Mouse (Mus musculus): Measurements from ENCODE around the gene Kcnk13.

- TF ChIP-seq ZKSCAN1 (IDR thresholded peaks at IDR 0.05; ENCODE audit: borderline replicate concordance, low read depth, low read length) = no peak
- no peak for TF ChIP-seq ETS1 (conservative IDR thresholded peaks at IDR 0.05; ENCODE audit: low read depth, low read length)
- no peak for TF ChIP-seq ZNF384 (IDR thresholded peaks at IDR 0.05; ENCODE audit: low read depth, low read length)
- no peak for TF ChIP-seq KAT2A (IDR thresholded peaks at IDR 0.05; ENCODE audit: insufficient replicate concordance, low read length)
- TF ChIP-seq CTCF (conservative IDR thresholded peaks at IDR 0.05 in 1 of 2, IDR thresholded peaks at IDR 0.05 in 1 of 2; ENCODE audit: low read depth in 2 of 2, low read length in 2 of 2) = no peak
- TF ChIP-seq POLR2A (IDR thresholded peaks at IDR 0.05; ENCODE audit: low read depth, low read length) = no peak
- no peak for TF ChIP-seq SMC3 (IDR thresholded peaks at IDR 0.05; ENCODE audit: low read depth, low read length)
- TF ChIP-seq ZC3H11A (IDR thresholded peaks at IDR 0.05; ENCODE audit: low read depth, low read length) = no peak
- no peak for TF ChIP-seq MAFK (IDR thresholded peaks at IDR 0.05; ENCODE audit: insufficient replicate concordance, low read length)
- no peak for TF ChIP-seq NELFE (IDR thresholded peaks at IDR 0.05; ENCODE audit: low read depth, low read length)
- TF ChIP-seq MYC (IDR thresholded peaks at IDR 0.05; ENCODE audit: low read depth, low read length) = no peak
- no peak for TF ChIP-seq SIN3A (IDR thresholded peaks at IDR 0.05; ENCODE audit: low read length)
- TF ChIP-seq EP300 (IDR thresholded peaks at IDR 0.05; ENCODE audit: low read length) = no peak
Observed at GRCm38 (mm10) chr12:99932245-99932644, 32.1 kb upstream of the Kcnk13 start.

All from CH12.LX (cell line).